Mouse (Mus musculus): ENCODE results near the gene Vmn1r127.
"Not testable (repeated sequence)": the region's sequence is repeated elsewhere in the genome, so short reads cannot be mapped to it uniquely, and the experiment has no call there.

Vmn1r127 gene

DNA sequence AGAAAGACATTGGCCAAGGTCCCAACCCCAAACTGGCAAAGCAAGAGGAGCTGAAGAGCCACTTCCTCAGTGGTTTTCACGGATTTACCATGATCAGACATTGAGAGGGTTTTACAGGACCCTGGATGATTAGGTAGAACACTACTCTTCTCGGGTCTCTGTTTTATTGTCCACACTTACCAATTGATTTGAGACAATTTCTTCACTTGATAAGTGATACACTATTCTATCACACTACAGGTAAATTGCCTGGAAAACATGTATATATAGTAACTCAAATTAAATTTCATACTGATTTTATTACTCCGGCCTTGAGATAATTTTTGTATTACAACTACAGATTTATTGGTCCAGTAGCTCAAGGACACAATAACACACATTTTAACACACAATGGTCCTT lies at the start of gene Vmn1r127:
TSS of gene Vmn1r127 (minus strand) at position 101 of the 400 bp plus-strand sequence.
- DNase-seq (ENCODE audit: low spot score in 2 of 2): not testable (repeated sequence)

DNA sequence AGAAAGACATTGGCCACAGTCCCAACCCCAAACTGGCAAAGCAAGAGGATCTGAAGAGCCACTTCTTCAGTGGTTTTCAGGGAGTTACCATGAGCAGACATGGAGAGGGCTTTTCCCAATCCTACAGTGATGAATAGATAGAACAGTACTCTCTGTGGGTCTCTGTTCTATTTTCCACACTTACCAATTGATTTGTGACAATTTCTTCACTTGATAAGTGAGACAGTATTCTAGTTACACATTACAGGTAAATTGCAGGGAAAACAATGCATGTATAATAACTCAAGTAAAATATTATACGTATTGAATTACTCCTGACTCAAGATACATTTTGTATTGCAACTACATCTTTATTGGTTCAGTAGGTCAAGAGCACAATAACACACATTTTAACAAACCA lies 41.5 kb upstream of the Vmn1r127 start, which contains the start of gene Vmn1r129:
TSS of gene Vmn1r129 (minus strand) at position 101 of the 400 bp plus-strand sequence.
- not testable (repeated sequence) for DNase-seq (ENCODE audit: low spot score in 2 of 2)

DNA sequence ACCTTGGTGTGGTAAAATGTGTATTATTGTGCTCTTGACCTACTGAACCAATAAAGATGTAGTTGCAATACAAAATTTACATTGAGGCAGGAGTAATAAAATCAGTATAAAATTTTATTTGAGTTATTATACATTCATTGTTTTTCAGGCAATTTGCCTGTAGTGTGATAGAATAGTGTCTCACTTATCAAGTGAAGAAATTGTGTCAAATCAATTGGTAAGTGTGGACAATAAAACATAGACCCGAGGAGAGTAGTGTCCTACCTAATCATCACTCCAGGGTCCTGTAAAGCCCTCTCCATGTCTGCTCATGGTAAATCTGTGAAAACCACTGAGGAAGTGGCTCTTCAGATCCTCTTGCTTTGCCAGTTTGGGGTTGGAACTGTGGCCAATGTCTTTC lies 29.4 kb upstream of the Vmn1r127 start, which contains the start of gene Vmn1r128:
TSS of gene Vmn1r128 (plus strand) at position 301 of the 400 bp plus-strand sequence.
- DNase-seq (ENCODE audit: low spot score in 2 of 2): not testable (repeated sequence)

DNA sequence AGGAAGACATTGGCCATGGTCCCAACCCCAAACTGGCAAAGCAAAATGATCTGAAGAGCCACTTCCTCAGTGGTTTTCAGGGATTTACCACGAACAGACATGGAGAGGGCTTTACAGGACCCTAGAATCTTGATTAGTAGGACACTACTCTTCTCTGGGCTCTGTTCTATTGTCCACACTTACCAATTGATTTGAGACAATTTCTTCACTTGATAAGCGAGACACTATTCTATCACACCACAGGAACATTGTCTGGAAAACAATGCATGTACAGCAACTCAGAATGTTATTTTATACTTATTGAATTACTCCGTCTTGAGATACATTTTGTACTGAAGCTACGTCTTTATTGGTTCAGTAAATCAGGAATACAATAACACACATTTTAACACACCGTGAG lies 18.3 kb downstream of the Vmn1r127 start, which contains the start of gene Vmn1r126:
TSS of gene Vmn1r126 (minus strand) at position 101 of the 400 bp plus-strand sequence.
- not testable (repeated sequence) for DNase-seq (ENCODE audit: low spot score in 2 of 2)

DNA sequence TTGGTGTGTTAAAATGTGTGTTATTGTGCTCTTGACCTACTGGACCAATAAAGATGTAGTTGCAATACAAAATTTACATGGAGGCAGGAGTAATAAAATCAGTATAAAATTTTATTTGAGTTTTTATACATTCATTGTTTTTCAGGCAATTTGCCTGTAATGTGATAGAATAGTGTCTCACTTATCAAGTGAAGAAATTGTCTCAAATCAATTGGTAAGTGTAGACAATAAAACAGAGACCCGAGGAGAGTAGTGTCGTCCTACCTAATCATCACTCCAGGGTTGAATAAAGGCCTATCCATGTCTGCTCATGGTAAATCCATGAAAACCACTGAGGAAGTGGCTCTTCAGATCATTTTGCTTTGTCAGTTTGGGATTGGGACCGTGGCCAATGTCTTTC lies 47.8 kb downstream of the Vmn1r127 start, which contains the start of gene Vmn1r125:
TSS of gene Vmn1r125 (plus strand) at position 301 of the 400 bp plus-strand sequence.
- not testable (repeated sequence) for DNase-seq (ENCODE audit: low spot score in 2 of 2)
